Mouse (Mus musculus): ENCODE results near the gene Ogfod1. TPM values are rescaled to one million over a fixed set of nuclear protein-coding genes. Genes with fewer than 3 reads are reported as not detected.

Gene Ogfod1
- polyA plus RNA-seq, 1 experiment from 2014 or later, result 14.2 TPM

DNA sequence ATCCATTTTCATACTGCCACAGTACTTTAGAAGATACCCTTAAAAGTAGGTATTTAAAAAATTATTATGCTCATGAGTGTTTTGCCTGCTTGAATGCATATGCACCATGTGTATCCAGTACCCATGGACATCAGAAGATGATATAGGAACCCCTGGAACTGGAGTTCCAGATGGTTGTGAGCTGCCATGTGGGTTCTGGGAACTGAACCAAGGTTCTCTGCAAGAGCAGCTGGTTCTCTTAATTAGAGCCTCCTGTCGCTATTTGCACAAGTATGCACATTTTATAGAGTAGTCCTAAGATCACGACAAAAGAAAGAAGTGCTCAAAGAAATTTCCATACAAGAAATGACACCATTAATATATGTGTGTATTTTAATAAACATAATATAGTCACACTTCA lies 10.8 kb downstream of the Ogfod1 start:
- ATAC-seq (ENCODE audit: low FRiP score) (no peak), DNase-seq (ENCODE audit: low spot score) (no peak)
- no peak overlapping the region for H3K27ac ChIP-seq (ENCODE audit: low read depth, low read length)
- H3K27me3 ChIP-seq (ENCODE audit: control insufficient read depth, insufficient read depth, low read length), result no peaks in the 10 kb centered on the region
- no peak overlapping the region for H3K9ac ChIP-seq (ENCODE audit: low read depth, low read length)
- H3K36me3 ChIP-seq (ENCODE audit: control insufficient read depth, insufficient read depth, low read length), result no peaks in the 10 kb centered on the region
- no peak overlapping the region for H3K4me2 ChIP-seq (replicated peaks; ENCODE audit: low read depth, low read length)
- H3K4me3 ChIP-seq (ENCODE audit: low read depth, low read length), result no peak overlapping the region
- no peaks in the 10 kb centered on the region for H3K4me1 ChIP-seq (replicated peaks; ENCODE audit: control insufficient read depth, insufficient read depth, low read length)
- no peaks in the 10 kb centered on the region for H3K9me3 ChIP-seq (ENCODE audit: control insufficient read depth, low read length)
- 93% methylated on average over 2 of the region's 2 CpGs for WGBS

DNA sequence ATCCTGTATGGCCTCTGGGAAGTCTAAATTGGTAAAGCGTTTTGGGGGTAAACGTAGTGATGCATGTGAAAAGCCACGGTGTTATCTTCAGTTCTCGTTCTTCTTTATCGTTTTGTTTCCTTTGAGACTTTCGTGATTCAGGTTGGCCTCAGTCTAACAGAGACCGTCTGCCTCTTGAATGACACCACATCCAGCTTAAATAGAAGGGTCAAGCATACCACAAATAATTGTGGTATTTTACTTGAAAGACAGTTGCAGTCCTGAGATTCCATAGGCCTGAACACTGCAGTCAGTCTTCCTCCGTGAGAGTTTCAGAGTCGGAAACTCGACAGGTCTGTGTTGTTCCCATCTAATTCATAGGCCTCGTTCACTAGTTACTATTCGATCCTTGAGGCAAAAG lies 15.7 kb downstream of the Ogfod1 start:
- Histone ChIP-seq H3K27ac (ENCODE audit: low read depth, low read length) (no peak overlapping the region), H3K9ac (ENCODE audit: low read depth, low read length) (no peak overlapping the region), H3K4me2 (replicated peaks; ENCODE audit: low read depth, low read length) (no peak overlapping the region), H3K36me3 (ENCODE audit: control insufficient read depth, insufficient read depth, low read length) (no peaks in the 10 kb centered on the region), H3K27me3 (ENCODE audit: control insufficient read depth, insufficient read depth, low read length) (no peaks in the 10 kb centered on the region), H3K9me3 (ENCODE audit: control insufficient read depth, low read length) (no peaks in the 10 kb centered on the region), H3K4me1 (replicated peaks; ENCODE audit: control insufficient read depth, insufficient read depth, low read length) (no peaks in the 10 kb centered on the region), H3K4me3 (ENCODE audit: low read depth, low read length) (no peak overlapping the region)
- DNase-seq (ENCODE audit: low spot score), result no peak
- no peak for ATAC-seq (ENCODE audit: low FRiP score)
- 90% methylated on average over 12 of the region's 12 CpGs for WGBS

DNA sequence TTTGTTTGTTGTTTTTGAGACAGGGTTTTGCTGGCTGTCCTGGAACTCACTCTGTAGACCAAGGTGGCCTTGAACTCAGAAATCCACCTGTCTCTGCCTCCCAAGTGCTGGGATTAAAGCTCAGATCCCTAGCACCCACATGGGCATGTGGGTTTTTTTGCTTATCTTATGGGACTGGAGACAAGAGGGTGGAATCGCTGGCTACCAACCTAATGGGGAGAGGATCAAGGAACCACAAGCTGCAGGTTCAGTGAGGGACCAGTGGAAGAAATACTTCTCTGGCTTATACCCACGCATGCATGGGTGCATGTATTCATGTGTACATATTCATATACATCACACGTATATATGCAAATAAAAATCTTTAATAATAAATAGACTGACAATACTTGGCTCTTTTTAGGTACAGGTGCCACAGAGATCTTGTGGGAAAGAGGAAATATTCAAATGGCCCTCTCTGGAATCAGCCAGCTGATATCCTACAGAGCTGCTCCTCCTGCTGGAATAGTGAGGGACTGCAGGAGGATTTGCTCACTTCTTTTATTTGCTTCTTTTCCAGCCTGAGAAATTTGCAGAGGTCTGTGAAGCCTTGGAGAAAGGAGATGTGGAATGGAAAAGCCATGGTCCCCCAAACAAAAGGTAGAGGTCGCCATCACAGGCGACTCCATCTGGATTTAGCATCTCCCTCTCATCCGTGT lies 20.3 kb downstream of the Ogfod1 start:
- 64% methylated on average over 6 of the region's 6 CpGs for WGBS
- Histone ChIP-seq H3K27me3 (ENCODE audit: control insufficient read depth, insufficient read depth, low read length) (no peaks in the 10 kb centered on the region), H3K4me3 (ENCODE audit: low read depth, low read length) (no peak overlapping the region), H3K27ac (ENCODE audit: low read depth, low read length) (no peak overlapping the region), H3K36me3 (ENCODE audit: control insufficient read depth, insufficient read depth, low read length) (no peaks in the 10 kb centered on the region; the same call in 1 of the 2 replicates), H3K4me2 (replicated peaks; ENCODE audit: low read depth, low read length) (no peak overlapping the region), H3K9ac (ENCODE audit: low read depth, low read length) (no peak overlapping the region), H3K4me1 (replicated peaks; ENCODE audit: control insufficient read depth, insufficient read depth, low read length) (no peaks in the 10 kb centered on the region), H3K9me3 (ENCODE audit: control insufficient read depth, low read length) (no peaks in the 10 kb centered on the region)
- peak; percentile 71 for DNase-seq (ENCODE audit: low spot score)
- no peak for ATAC-seq (ENCODE audit: low FRiP score)

- Histone ChIP-seq H3K4me2 (replicated peaks; ENCODE audit: low read depth, low read length) (no peak overlapping the region), H3K27ac (ENCODE audit: low read depth, low read length) (peak overlapping the region; percentile 63), H3K9ac (ENCODE audit: low read depth, low read length) (no peak overlapping the region), H3K4me3 (ENCODE audit: low read depth, low read length) (no peak overlapping the region), H3K27me3 (ENCODE audit: control insufficient read depth, insufficient read depth, low read length) (no peaks in the 10 kb centered on the region), H3K36me3 (ENCODE audit: control insufficient read depth, insufficient read depth, low read length) (peaks cover 5% of the 10 kb centered on the region), H3K9me3 (ENCODE audit: control insufficient read depth, low read length) (no peaks in the 10 kb centered on the region), H3K4me1 (replicated peaks; ENCODE audit: control insufficient read depth, insufficient read depth, low read length) (peaks cover 2% of the 10 kb centered on the region; the same call in 1 of the 2 replicates)
- peak; percentile 64 for DNase-seq (ENCODE audit: low spot score)
- peak; percentile 97 for ATAC-seq (ENCODE audit: low FRiP score)
- 34% methylated on average over 11 of the region's 11 CpGs for WGBS
These were observed 29.3 kb downstream of the Ogfod1 start for GRCm38 (mm10) chr8:94066121-94066863.

DNA sequence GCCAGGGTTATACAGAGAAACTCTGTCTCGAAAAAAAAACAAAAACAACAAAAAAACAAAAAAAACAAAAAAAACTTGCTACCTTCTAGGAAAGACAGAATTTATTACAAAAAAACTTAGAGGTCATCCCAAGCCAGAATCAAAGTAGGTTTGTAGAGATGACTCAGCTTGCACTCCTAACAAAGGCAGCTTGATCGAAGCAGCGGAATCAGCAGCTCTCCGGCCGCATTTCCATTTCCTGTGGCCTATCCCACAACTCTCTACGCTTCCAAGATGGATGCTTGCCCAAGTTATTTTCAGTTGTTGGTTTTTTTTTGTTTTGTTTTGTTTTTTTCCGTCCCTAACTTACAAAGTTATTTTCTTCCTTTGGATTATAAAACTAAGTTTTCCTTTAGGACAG lies 31.8 kb downstream of the Ogfod1 start:
- ATAC-seq (ENCODE audit: low FRiP score), result no peak

DNA sequence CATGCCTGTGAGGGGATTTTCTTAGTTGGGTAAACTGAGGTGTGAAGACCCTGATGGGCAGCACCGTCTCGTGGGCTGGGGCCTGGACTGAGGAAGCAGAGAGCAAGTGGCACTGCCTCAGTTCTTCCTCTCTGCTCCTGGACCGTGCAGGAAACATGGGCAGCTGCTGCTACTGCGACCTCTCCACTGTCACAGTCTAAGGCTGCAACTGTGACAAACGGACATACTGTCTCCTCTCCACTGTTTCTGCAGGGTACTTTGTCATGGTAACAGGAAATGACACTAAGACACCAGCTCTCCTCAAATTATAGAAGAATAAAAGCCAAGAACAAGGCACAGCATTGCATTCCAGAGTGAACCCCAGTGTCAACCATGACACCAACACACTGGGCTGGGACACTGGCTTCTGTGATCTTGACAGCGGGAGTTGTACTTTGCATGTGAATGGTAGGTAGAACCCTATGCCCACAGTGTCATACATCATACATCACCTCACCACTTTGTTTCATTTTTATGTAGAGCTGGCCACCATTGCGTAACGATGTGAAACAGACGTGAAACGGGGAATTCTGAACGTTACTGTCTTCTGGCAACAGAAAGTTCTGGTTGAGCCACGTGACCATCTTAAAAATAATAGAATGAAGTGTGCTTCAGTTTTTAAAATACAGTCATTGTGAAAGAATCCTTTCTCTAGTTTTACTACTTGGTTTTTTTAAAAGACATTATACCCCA lies 39.6 kb downstream of the Ogfod1 start:
- Histone ChIP-seq H3K4me2 (replicated peaks; ENCODE audit: low read depth, low read length) (no peak overlapping the region), H3K4me1 (replicated peaks; ENCODE audit: control insufficient read depth, insufficient read depth, low read length) (no peaks in the 10 kb centered on the region), H3K36me3 (ENCODE audit: control insufficient read depth, insufficient read depth, low read length) (no peaks in the 10 kb centered on the region), H3K4me3 (ENCODE audit: low read depth, low read length) (no peak overlapping the region), H3K9ac (ENCODE audit: low read depth, low read length) (no peak overlapping the region), H3K9me3 (ENCODE audit: control insufficient read depth, low read length) (no peaks in the 10 kb centered on the region), H3K27ac (ENCODE audit: low read depth, low read length) (no peak overlapping the region), H3K27me3 (ENCODE audit: control insufficient read depth, insufficient read depth, low read length) (no peaks in the 10 kb centered on the region)
- no peak for ATAC-seq (ENCODE audit: low FRiP score)
- WGBS, result 74% methylated on average over 12 of the region's 12 CpGs
- no peak for DNase-seq (ENCODE audit: low spot score)

More for the DNA sequence above, 31.8 kb downstream of the Ogfod1 start:
- no peak overlapping the region for H3K9ac ChIP-seq (ENCODE audit: low read depth, low read length)
- H3K4me1 ChIP-seq (replicated peaks; ENCODE audit: control insufficient read depth, insufficient read depth, low read length), result peaks cover 2% of the 10 kb centered on the region; the same call in 1 of the 2 replicates
- no peak for DNase-seq (ENCODE audit: low spot score)
- no peak overlapping the region for H3K4me2 ChIP-seq (replicated peaks; ENCODE audit: low read depth, low read length)
- H3K4me3 ChIP-seq (ENCODE audit: low read depth, low read length), result no peak overlapping the region
- peaks cover 5% of the 10 kb centered on the region; the same call in 1 of the 2 replicates for H3K36me3 ChIP-seq (ENCODE audit: control insufficient read depth, insufficient read depth, low read length)
- 95% methylated on average over 7 of the region's 7 CpGs for WGBS
- H3K9me3 ChIP-seq (ENCODE audit: control insufficient read depth, low read length), result no peaks in the 10 kb centered on the region
- H3K27me3 ChIP-seq (ENCODE audit: control insufficient read depth, insufficient read depth, low read length), result no peaks in the 10 kb centered on the region
- H3K27ac ChIP-seq (ENCODE audit: low read depth, low read length), result no peak overlapping the region

GRCm38 (mm10) chr8:94087964-94088363 lies 51.0 kb downstream of the Ogfod1 start:
- Histone ChIP-seq H3K4me1 (replicated peaks; ENCODE audit: control insufficient read depth, insufficient read depth, low read length) (no peaks in the 10 kb centered on the region), H3K9ac (ENCODE audit: low read depth, low read length) (no peak overlapping the region), H3K9me3 (ENCODE audit: control insufficient read depth, low read length) (no peaks in the 10 kb centered on the region), H3K27ac (ENCODE audit: low read depth, low read length) (no peak overlapping the region), H3K4me2 (replicated peaks; ENCODE audit: low read depth, low read length) (no peak overlapping the region), H3K36me3 (ENCODE audit: control insufficient read depth, insufficient read depth, low read length) (no peaks in the 10 kb centered on the region), H3K27me3 (ENCODE audit: control insufficient read depth, insufficient read depth, low read length) (no peaks in the 10 kb centered on the region), H3K4me3 (ENCODE audit: low read depth, low read length) (no peak overlapping the region)
- no peak for DNase-seq (ENCODE audit: low spot score)
- 82% methylated on average over 9 of the region's 9 CpGs for WGBS
- no peak for ATAC-seq (ENCODE audit: low FRiP score)

GRCm38 (mm10) chr8:94089715-94090114 lies 52.7 kb downstream of the Ogfod1 start:
- Histone ChIP-seq H3K27me3 (ENCODE audit: control insufficient read depth, insufficient read depth, low read length) (no peaks in the 10 kb centered on the region), H3K4me3 (ENCODE audit: low read depth, low read length) (no peak overlapping the region), H3K36me3 (ENCODE audit: control insufficient read depth, insufficient read depth, low read length) (no peaks in the 10 kb centered on the region), H3K4me1 (replicated peaks; ENCODE audit: control insufficient read depth, insufficient read depth, low read length) (no peaks in the 10 kb centered on the region), H3K9ac (ENCODE audit: low read depth, low read length) (no peak overlapping the region), H3K27ac (ENCODE audit: low read depth, low read length) (no peak overlapping the region), H3K9me3 (ENCODE audit: control insufficient read depth, low read length) (no peaks in the 10 kb centered on the region), H3K4me2 (replicated peaks; ENCODE audit: low read depth, low read length) (no peak overlapping the region)
- WGBS, result 72% methylated on average over 6 of the region's 6 CpGs
- DNase-seq (ENCODE audit: low spot score) (no peak), ATAC-seq (ENCODE audit: low FRiP score) (no peak)
